Mouse (Mus musculus): ENCODE measurements at regions not wholly inside any gene's neighbourhood (a gene's known extent, or its start where the extent isn't known, plus 50 kb on each side); places are given as distances from the start of the nearest gene placed in this dataset.

DNA sequence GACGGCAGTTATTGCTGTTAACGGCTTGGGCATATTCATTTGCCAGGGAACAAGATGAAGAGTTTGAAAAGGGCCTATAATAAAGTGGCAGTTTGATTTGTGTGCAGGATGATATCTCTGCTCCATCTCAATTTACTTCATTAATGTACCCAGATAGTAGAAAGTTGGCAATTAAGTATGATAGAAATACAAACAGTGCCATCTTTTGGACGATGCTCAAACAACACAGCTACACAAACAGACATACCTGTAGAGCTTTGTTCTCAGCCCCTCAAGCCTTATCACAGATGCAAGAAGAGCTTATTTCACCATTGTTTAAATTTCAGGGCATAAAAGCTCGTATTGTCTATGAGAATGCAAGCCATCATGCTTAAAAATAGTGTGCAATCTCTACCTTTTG is 82.2 kb downstream of the Tnfsf11 start:
- DNase-seq (ENCODE audit: low spot score in 2 of 2) = peak in 1 of 2 experiments; percentile 36

DNA sequence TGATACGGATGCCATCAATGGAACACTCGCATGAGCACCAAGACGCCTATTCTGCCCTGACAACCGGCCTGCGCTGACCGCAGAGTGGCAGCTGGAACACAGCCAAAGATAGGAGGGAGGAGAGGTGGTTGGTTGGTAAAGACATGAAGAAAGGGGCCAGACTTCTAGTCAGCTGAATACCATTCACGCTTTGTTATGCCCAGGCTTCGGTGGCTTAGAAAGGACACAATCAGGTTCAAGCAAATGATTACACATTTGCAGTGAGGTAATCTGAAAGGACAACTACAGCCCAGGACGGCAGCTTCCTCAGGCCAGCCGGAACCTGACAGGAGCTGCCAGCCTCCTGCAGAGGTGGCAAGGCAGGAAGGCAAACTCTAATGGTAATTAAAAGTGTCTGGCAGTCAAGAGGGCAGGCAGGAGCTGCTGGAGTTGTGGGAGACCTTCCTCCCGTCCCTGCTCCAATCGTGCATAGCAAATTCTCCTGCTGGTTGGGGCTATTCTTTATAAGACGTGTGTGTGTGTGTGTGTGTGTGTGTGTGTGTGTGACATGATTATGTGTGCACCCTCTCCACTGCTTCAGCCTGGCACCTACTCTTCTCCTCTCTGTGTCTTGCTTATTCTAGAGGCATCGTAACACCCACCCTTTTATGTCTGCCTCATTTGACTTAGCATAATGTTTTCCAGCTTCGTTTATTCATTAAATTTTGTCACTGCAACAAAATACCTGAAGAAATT is 91.4 kb downstream of the Tnfsf11 start:
- DNase-seq (ENCODE audit: low spot score in 2 of 2) = no peak

DNA sequence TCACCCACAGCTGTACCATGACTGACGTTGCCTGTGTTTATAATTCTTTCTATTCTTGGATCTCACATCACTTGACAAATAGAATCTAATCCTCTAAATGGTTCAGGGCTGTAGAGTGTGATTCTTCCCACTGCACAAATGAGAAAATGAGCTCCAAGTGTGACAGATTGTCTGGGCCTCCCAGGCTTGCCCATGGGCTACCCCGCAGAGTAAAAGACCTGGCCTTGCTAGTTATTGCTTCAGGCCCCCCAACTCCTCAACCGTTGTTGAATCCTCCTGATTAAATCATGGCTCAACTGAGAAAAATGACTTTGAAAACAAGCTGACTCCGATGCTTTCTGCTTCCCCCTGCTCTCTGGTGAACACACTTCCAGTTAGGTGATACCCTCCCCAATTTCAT is 92.4 kb downstream of the Tnfsf11 start:
- no peak for DNase-seq (ENCODE audit: low spot score in 2 of 2)

DNA sequence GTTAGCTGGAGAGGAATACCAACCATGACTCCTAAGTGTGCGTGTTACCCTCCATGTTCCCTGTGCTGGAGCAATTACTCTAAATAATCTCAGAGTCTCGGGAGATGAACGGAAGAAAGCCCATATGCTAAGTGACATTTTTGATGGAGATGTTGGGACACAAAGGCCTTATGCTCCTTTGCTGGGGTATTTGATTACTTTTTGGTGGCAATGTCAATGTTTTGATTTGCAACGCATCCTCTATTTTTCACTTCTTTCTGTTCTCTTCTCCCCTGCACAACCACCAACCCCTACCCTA is 103.3 kb downstream of the Tnfsf11 start:
- no peak for DNase-seq (ENCODE audit: low spot score in 2 of 2)

DNA sequence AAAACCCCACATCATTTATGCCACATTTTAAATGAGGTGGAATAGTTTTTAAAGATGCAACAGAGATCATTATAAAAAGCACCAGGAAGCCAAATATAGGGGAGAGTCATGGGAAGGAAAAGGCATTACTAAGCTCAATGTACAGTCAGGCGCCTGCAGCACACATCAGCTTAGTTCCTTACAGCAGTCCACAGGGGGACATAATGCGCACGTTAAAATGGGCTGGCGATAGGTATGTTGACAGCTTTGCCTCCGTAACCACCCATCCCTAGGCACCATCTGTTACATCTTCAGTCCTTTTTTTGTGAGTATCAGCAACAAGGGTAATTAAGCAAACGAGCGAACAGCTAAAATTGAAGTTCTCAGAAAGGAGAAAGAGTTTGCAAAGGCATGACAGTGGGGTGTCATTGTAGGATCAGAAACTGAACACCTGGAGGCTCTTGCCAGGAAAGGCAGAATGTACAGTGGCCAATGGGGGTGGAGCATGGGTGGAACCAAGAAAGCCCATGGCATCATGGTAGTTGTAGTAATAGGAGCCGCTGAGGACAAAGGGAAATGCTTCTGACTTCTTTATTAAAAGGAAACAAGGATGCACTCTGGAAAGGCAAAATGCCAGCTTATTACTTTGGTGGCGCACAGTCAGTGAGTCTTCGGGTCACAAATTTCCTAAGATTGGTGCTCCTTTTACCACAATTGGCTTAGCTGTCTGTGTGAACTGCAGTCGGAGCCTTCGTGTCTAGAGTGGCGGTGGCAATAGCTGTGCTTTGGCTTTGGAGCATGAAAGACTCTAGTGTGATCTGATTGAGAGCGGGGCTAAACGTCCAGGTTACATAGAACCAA is 103.9 kb downstream of the Tnfsf11 start:
- peak; percentile 38 to 47 for DNase-seq (ENCODE audit: low spot score in 2 of 2)

DNA sequence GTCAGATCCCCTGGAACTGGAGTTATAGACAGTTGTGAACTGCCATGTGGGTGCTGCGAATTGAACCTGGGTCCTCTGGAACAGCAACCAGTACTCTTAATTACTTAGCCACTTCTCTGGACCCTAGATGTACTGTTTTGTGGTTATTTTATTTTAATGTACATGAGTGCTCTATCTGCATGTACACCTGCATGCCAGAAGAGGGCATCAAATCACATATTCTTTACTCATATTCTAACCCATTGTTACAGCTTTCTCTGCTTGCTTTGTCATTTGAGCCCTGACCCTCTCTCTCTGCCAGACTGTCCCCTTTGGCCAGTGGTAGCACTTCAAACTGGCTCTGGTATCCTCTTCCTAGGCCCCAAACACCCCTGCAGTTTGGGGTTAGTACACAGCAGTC is 105.1 kb downstream of the Tnfsf11 start:
- no peak for DNase-seq (ENCODE audit: low spot score in 2 of 2)

DNA sequence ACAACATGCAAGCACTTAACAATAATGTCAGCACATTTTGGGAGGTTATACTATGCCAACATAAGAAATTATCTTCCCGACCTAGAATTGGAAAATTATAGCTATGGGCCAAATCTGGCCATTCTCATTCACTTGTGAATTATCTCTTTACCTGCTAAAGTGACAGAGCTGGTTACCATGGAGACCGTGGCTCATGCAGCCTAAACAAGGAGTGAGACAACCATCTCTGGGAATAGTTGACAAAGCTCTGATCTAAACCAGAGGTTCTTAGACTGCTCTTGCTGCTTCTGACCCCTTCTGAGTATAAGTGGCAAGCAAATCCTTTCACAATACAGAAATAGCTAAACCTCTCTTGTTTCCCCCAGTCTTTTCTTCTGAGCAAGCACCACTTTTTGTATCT is 108.7 kb upstream of the Fam216b start:
- DNase-seq (ENCODE audit: low spot score in 2 of 2) = peak; percentile 31 to 33

DNA sequence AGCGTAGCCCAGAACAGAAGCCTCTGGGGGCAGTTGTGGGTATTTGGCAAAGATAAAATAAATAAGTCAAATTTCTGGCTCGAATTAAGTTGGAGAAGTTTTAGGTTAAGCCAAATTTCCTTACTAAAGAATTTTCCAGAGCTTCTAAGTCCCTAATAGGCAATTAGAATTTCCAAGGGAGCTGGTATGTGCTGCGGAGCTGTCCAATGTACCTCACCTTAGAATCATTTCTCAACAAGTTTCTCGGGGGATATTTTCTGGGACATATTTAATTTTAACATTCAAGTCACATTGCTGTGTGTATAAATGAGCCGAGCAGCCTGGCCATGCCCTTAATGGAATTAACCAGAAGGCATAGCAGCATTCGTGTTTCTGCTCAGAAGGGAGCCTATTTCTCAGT is 90.8 kb upstream of the Fam216b start:
- no peak for DNase-seq (ENCODE audit: low spot score in 2 of 2)

DNA sequence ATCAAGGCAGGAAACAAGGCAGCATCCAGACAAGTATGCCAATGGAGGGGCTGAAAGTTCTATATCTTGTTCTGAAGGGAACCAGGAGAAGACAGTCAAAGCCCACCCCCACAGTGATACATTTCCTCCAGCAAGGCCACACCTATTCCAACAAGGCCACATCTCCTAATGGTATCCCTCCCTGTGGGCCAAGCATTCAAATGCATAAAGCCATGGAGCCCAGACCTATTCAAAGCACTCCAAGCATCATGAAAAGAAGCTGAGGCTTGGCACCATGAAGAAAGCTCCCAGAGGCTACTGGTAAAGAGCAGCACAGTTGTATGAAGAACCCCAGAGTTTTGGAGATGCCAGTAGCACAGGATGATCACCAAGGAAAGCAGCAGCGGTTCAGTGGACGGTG is 84.6 kb upstream of the Fam216b start:
- no peak for DNase-seq (ENCODE audit: low spot score in 2 of 2)

DNA sequence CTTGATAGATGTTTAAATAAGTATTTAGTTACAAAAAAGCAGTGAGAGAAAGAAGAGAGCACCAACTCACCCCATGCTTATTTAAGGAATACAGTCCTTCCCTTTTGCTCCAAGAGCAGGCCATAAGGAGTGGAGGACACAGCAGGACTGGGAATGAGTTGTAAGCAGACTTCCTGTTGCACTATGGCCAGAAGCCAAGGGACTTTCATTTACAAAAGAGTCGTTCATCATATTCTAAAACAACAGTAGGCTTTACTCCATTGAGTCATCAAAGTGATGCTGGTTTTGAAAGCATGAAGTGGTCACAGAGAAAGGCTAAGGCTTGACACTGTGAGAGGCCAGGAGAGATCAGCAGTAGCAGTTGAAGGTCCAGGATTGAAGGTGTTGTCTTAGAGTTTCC is 84.1 kb upstream of the Fam216b start:
- no peak for DNase-seq (ENCODE audit: low spot score in 2 of 2)

DNA sequence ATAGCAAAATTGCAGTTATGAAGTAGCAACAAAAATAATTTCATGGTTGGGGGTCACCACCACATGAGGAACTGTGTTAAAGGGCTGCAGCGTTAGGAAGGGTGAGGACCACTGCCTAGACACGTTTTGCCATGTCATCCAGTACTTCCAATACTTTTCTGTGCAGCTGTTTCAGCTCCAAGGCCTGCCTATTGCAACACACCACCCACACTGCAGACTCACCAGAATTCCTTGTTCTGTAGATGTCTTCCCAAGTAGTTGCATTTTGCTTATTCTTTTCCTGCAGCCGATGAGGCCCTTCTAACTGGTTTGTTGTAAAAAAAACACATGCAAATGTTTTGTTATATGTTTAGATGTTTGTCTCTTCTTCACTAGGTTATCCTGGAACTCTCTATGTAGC is 72.0 kb upstream of the Fam216b start:
- peak in 1 of 2 experiments; percentile 12 for DNase-seq (ENCODE audit: low spot score in 2 of 2)

DNA sequence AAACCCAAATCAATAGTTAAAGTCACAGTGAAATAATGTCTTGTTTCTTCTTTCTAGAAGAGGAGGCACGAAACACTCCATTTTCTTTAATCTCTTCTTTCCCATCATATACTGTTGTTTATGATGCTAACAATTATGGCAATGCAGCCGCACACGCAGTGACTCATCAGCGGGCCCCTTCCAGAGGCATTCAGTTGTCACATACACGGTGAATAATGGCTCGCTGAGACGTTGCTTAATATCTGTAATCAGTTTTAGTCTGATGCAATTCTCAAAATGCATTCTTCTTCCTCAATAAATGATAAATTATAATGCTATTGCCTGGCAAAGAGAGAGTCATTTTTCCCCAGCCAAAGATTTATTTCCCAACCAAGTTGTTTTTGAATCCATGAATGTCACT is 70.8 kb upstream of the Fam216b start:
- no peak for DNase-seq (ENCODE audit: low spot score in 2 of 2)

DNA sequence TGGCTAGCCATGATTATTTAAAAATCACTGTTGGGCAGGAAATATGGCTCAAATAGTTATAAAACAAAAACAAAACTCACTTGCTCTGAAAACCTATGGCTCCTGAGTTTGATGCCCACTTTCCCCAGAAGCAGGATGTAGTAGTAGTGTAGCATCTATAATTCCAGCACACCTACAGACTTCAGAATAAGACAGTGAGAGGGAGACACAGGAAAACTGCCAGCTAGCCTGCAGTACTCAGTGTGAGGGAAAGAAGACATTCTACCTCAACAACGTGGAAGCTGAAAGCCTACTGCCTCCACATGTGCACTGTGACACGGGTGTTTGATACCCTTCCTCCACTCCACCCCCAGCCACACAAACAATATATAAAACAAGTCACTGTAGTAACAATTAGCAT is 68.9 kb upstream of the Fam216b start:
- peak in 1 of 2 experiments; percentile 22 for DNase-seq (ENCODE audit: low spot score in 2 of 2)

DNA sequence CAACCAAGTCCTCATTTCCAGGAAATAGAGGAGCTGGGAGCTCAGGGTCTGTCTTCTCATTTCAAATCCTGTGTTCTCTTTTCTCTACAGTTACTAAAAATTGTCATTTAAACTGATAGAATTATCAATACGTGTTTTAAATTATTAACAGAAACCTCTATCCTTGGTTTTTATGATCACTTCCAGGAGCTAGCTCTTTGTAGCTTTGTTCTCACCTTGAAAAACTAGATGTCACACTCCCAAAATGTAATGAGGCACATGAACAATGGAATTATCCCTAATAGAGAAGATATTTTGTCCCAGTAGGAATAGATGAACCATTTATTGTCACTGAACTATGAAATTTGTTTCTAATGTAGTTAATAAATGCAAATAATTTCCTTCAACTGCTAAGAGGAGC is 60.0 kb upstream of the Fam216b start:
- DNase-seq (ENCODE audit: low spot score in 2 of 2) = no peak

DNA sequence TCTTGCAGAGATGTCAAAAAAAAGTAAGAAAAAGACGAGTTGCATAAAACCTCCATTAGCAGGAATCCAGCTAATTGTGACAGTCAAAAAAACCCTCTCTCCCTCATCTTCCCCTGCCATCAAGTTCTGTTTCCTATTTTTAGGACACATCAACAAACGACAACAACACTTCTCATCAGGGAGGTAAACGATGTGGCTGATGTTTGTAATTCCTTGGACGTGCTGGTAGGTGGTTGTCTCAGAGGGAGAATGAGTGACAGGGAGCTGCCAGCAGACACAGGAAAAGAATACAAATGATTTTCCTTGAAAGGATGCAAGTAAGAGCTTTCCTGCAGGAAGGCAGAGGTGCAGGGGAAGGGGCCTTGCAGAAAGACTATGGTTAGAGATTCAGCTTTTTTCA is 54.9 kb upstream of the Fam216b start:
- DNase-seq (ENCODE audit: low spot score in 2 of 2) = no peak
